Mouse (Mus musculus) bone marrow, adult 2 months (tissue): ENCODE measurements around the gene C1qc.

Experiments
- CTCF ChIP-seq: fragments of 200-500 bp; IDR thresholded peaks from 2 replicates; pipeline ENCODE4 v1.5.1; 2011; ENCODE audit warnings: low read length, control low read depth; ENCODE audit not compliant: control insufficient read depth, insufficient read depth
- POLR2A ChIP-seq: fragments of 200-500 bp; IDR thresholded peaks from 2 replicates; pipeline ENCODE4 v1.6.1; 2011; ENCODE audit warnings: low read depth, mild to moderate bottlenecking, control low read depth, low read length, borderline replicate concordance; ENCODE audit not compliant: control insufficient read depth

DNA sequence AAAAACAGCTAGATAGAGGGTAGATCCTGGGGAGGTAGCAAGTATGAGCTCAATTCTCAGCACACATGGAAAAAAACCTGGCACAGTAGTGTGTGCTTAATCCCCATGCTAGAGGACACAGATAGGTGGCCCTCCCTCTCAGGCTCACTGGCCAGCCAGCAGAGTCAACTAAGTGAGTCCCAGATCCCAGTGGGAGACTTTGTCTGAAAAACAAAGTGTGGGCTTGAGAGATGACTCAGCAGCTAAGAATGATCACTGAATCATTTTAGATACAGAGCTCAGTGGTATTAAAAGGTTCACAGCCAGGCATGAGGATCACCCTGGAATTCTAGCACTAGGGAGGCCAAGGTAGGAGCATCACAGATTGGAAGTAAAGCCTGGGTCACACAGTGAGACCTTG, 14.9 kb upstream of the C1qc start:
- TF ChIP-seq POLR2A (no peak), CTCF (no peak)
